Mouse (Mus musculus): ENCODE results near the gene Cep295. TPM values are rescaled to one million over a fixed set of nuclear protein-coding genes. Genes with fewer than 3 reads are reported as not detected.
"Not testable (repeated sequence)": the region's sequence is repeated elsewhere in the genome, so short reads cannot be mapped to it uniquely, and the experiment has no call there.

The Cep295 gene
- 1 to 10 TPM; 6.1 to 9.2 TPM for total RNA-seq (2021)
- long read RNA-seq, experiment 1 = 0 reads
- long read RNA-seq, experiment 2, partial matches to known transcripts = 2 of 2 reads
- long read RNA-seq, experiment 2, other reads (novel, unspliced or antisense) = 0 of 2 reads

DNA sequence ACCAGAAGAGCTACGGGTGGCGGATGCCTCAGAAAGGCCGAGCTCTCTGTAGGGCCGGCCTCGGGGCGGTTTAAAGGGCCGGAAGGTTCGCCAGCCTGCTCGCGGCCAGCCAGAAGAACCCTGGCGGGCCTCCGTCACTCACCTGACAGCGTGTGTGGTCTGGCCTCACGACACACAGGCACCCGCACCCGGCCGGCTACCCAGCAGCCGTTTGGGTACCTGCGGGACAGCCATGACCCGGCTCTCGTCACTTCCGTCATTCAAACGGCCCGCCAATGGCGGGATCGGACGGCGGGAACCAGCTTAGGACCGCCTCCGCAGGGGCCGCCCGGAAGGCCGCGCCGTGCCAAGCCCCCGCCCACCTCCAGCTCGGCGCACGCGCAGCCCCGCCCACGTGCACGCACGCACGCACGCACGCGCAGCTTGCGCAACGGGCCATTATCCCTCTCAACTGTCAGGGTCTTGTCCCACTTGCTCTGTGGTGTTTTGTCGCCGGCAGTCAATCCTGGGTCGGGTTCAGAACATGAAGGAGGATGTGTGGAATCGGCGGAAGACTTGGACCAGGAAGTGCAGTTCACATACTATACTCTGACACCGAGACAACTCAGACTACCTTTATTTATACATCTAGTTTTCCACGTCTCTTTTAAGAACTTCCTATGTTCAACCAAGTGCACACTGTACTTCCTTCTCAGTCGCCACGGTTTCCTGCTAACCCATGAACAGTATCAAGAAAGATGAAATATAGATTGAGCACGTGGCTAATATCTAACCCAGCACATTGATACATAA, at the start of gene Cep295:
TSS of gene Cep295 (minus strand) at position 305 of the 792 bp plus-strand sequence.
- DNase-seq (ENCODE audit: low spot score in 2 of 2) = peak; percentile 98

- no peak for DNase-seq (ENCODE audit: low spot score in 2 of 2)
Observed at GRCm38 (mm10) chr9:15397591-15397990, 40.0 kb upstream of the Cep295 start.

DNA sequence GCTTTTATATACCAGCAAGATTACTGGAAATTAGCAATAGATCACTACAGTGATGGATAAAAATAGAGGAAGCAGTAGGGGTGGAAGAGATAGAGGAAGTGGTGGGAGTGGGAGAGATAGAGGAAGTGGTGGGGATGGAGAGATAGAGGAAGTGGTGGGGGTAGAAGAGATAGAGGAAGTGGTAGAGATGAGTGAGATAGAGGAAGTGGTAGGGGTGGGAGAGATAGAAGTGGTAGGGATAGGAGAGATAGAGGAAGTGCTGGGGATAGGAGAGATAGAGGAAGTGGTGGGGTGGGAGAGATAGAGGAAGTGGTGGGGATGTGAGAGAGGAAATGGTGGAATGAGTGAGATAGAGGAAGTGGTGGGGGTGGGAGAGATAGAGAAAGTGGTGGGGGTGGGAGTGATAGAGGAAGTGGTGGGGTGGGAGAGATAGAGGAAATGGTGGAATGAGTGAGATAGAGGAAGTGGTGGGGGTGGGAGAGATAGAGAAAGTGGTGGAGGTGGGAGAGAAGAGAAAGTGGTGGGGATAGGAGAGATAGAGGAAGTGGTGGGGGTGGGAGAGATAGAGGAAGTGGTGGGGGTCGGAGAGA, 37.9 kb upstream of the Cep295 start:
- DNase-seq (ENCODE audit: low spot score in 2 of 2) = no peak

DNA sequence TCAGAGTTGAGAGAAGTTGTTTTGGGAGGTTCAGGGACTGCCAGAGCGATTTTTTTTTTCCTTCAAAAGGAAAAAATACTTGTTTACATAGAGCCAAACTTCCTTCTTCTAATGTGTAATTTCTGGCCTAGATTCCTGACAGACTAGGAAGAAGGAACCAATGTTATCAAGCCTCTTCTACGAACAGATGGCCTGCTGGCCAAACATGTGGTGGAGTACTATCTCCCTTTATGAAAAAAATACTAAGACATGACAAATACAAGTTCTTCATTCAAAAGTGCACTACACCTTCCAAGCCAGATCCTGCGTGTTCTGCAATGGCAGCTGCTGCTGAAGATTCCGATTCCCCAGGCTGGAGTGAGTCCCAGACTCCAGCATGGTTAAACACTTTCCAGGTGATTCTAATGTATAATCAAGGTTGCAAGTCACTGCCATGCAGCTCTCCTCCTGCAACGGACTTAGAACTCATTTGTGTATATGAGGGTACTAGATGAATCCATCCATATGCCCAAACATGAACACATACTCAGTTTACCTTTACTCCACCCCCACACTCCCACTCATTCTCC, 29.6 kb upstream of the Cep295 start:
- no peak for DNase-seq (ENCODE audit: low spot score in 2 of 2)

- DNase-seq (ENCODE audit: low spot score in 2 of 2) = no peak
Observed at GRCm38 (mm10) chr9:15384266-15384665, 26.7 kb upstream of the Cep295 start.

GRCm38 (mm10) chr9:15366260-15366659, 8.7 kb upstream of the Cep295 start:
- no peak for DNase-seq (ENCODE audit: low spot score in 2 of 2)

DNA sequence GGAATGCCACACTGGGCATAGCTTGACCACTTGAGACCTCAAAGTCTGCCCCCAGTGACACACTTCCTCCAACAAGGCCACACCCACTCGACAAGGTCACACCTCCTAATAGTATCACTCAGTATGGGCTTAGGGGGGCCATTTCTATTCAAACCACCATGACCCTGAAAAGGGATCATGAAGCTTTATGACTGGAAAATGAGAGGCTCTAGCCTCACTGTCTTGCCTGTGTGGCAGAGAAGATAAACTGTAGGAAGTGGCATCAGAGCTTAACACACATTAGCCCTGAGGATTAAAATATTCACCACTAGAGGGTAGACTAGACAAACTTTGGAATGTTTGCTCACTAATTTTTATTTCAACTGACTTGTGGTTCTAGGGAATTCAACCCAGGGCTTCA, 8.3 kb upstream of the Cep295 start:
- no peak for DNase-seq (ENCODE audit: low spot score in 2 of 2)

DNA sequence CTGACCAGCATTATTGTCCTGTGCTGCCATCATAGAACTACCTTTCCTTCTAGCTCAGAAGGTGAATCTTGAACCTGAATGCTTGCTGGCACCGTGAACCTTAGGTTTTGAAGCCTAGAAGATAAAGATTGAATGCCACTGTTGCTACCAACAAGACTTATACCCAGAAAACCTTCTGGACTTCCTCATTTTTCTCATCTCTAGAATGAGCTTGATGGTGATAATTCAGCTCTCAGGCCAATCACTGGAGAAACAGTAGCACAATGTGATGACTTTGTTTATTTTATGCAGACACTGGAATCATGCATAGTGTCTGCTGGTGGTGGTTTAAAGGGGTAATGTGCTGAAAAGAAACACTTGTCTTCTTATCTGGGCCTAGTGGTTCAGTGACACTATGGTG, 7.3 kb upstream of the Cep295 start:
- DNase-seq (ENCODE audit: low spot score in 2 of 2) = no peak

DNA sequence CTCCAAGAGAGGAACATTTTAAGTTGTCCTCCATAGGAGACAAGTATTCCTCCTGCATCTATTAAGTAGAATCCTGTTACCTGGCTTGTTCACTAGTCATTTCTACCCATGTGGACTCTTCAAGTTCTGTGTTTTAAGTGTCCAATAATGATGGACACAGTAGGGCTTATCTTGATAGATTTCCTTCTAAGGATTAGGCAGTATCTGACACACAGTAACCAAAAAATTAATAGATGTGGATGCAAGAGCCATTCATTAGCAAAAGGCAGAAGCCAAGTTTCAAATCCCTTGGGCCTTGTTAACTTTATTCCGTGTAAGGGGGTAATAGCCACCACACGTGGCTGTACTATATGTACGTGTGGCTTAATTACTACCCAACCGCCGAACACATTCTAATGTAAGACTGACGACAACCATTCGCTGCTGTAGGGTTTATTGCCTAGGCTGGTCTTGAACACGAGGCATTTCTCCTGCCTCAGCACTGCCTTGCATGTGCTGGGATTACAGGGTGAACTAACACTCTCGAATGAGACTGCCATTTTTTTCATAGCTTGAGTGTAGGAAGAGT, 588 bp downstream of the Cep295 start:
- no peak for DNase-seq (ENCODE audit: low spot score in 2 of 2)

DNA sequence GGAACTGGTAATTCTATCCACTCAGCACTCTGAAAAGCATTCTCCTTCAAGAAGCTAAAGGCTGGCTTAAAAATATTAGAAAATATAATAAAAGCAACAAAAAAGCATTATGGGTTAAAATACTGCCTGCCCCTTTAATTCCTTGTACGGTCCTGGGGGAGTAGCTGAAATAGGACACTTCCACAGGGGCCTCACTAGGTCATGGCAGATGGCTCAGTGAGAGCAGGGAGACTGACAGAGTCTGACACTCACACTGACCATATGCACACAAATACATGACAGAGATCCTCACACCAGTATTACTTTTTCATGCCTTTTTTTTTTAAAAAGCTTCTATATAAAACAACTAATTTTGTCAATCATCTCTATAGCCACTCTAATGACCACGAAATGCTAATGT, 7.7 kb downstream of the Cep295 start:
- DNase-seq (ENCODE audit: low spot score in 2 of 2) = no peak

GRCm38 (mm10) chr9:15337776-15338175, 19.8 kb downstream of the Cep295 start:
- no peak for DNase-seq (ENCODE audit: low spot score in 2 of 2)

DNA sequence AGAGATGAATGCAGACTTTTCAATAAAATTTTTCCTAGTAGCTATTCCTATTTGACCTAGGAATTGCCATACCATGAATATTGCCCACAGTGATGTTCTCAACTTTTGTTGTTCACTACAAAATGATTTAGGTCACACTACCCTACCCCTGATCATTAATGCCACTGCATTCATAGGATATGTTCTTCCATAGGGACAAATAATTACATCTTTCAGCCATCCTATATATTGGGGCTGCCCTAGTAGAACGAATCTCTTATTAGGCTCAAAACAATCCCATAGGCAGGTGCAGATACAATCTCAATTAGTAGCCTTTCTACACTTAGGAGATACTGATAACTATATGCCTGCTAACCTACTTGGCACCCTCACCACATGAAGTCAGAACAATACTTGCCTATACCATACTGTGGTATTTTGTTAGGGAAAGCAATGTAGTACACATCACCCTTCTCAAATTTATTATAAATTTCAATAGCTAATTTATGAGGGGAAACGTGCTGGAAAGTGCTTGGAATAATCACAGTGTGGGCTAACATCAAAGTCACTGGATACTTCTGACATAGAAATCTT, 39.3 kb downstream of the Cep295 start:
- no peak for DNase-seq (ENCODE audit: low spot score in 2 of 2)

DNA sequence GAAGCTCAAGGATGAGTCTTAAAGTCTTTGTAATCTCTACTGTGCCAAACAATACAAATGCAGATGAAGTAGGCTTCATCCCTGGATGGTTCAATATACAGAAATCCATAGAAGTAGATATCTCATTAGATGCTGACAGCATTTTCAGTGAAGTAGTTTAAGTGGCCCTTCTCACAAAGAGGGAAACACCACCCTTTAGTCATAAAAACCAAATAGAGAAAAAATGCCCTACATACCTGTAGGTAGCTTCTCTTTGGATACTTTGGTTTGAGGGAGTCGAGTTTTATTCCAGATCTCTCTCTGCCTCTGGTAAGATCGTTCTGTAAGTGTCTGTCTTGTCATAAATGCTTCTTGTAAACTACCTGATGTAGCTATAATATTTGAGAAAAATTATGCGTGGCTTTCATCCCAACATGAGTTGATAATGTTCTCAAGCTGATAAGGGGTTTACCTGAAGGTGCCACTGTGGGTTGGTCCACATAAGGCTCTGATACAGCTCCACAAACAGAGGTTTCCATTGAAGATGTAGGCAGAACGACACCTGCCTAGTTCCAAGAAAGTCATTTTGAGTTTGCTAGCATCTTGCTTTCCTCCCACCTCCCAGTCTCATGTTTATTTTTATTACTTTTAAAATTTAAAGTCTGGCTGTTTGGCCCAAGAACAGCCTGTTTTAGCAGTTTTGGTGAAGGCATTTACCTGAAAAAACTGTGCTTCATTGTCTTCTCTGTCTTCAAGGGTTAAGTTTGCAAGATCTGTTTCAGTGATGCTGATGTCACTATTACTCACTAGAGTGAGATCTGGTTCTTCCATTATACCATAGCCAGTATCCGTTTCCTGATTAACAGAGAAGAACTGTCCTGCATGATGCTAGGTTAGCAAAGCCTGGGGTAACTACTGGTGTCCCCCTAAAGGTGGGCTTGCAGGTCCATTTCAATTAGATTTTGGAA, 40.1 kb downstream of the Cep295 start:
- DNase-seq (ENCODE audit: low spot score in 2 of 2) = no peak

GRCm38 (mm10) chr9:15316296-15316695, 41.3 kb downstream of the Cep295 start:
- DNase-seq (ENCODE audit: low spot score in 2 of 2) = not testable (repeated sequence)

DNA sequence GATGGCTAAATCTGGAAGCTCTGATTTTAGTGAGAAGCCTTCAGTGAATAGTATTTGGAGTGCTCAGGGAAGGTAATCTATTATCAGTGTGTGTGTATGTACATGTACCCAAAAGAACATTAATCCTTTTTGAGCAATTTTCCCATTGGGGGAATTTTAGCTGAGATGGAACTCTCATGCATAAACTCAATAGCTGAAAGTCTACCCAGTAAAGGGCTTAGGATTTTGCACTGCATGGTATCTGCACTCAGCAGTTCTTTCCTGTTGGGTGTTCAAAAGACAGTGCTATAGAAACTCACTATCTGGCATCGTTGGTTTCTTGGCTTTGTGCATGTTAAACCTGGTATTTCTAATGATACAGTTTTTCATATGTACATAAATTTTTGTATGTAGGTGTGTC, 43.0 kb downstream of the Cep295 start:
- no peak for DNase-seq (ENCODE audit: low spot score in 2 of 2)

GRCm38 (mm10) chr9:15313633-15314032, 44.0 kb downstream of the Cep295 start:
- DNase-seq (ENCODE audit: low spot score in 2 of 2) = no peak

DNA sequence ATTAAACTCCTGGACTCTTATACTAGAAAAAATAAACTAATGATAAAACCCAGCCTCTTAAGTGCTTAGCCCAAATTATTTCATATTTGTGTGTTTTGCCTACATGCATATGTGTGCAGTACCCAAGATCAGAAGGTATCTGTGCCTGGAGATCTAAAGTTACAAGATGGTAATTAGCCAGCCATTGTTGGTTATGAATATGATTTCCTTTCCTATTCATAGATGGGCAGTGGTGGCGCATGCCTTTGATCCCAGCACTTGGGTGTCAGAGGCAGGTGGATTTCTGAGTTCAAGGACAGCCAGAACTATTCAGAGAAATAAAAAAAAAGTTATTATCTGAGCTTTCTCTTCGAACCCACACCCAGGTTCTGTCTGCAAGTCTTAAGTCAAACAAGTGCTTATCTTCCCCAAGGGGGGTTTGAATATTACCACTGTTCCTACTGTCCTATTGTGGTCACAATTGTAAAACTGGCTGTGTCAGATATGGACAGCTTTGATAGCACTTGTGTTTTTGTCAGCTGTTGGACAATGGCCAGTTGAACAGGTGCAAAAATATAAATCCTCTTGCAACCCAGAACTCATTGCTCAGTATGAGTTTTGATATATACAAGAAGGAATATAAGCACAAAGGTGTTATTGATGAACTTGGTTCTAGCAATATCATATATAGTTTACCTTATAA, 45.4 kb downstream of the Cep295 start:
- DNase-seq (ENCODE audit: low spot score in 2 of 2) = no peak

DNA sequence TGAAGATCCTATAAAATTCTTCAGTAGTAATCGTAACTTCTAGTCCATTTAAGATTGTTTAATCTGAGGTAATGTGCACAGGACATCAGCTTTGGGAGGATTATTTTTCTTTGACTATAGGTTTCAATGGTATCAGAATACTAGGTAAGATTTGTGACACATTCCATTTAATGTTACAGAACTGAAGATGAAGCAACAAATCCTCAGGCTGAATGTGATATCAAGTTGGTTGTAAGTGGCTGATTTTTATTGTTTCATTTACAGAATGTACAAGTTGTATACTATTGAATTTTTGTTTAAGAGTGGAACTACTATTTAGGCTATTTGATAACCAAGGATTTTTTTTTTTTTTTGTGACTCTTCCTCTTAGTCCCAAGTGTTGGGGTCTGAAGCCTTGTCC, 47.4 kb downstream of the Cep295 start:
- no peak for DNase-seq (ENCODE audit: low spot score in 2 of 2)

DNA sequence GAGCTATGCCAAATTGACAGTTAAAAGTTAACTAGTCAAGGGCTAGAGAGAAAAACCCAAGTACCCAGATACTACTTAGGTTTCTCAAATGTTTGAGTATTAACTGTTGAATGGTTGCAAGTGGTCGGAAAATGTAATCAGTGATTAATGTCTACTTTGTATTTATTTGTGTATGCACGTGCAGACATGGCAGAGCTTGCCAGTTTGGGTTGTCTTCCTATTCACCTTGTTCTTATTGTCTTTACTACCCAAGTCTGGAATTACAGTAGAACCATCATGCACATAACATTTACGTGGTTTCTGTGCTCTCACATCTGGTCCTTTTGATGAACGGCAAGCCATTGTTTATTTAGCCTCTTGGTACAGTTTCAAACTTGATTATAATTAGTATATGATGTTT, 48.2 kb downstream of the Cep295 start:
- DNase-seq (ENCODE audit: low spot score in 2 of 2) = no peak

- no peak for DNase-seq (ENCODE audit: low spot score in 2 of 2)
Observed at GRCm38 (mm10) chr9:15308254-15308653, 49.3 kb downstream of the Cep295 start.

Data from adrenal gland, adult 18-20 months (tissue).